Mouse (Mus musculus): Measurements from ENCODE around the gene Nrm. TPM values are rescaled to one million over a fixed set of nuclear protein-coding genes. Genes with fewer than 3 reads are reported as not detected.
A peak's percentile ranks its signal among the peaks of the same experiment; 100 is the strongest.
"Not testable (repeated sequence)": the region's sequence is repeated elsewhere in the genome, so short reads cannot be mapped to it uniquely, and the experiment has no call there.

Nrm gene
- total and polyA plus RNA-seq, 3 experiments, result 11.1 to 49.9 TPM; not detected in 1

DNA sequence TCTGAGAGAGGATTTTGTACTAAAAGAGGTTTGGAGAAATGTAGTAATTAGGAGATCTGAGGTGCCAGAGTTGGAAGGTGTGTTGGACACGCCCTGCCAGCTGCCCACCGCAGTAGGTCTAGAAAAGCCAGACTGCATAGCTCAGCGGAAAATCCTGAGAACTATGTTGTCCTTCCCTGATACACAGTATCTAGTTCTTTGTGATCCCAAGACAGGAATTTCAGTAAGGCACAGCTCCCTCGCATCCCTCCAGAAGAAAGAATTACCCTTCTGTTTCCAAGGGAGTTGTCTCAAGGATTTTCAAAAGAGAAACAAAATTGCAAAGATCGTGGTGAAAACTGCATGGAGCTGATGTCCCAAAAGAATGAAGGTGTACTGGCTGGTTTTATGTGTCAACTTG is 22.5 kb upstream of the Nrm start:
- DNase-seq (ENCODE audit: low read depth, low spot score), result no peak
- H3K4me3 ChIP-seq (ENCODE audit: control insufficient read depth in 1 of 2, insufficient read depth in 1 of 2, low read depth in 2 of 2, low read length in 2 of 2), result peak overlapping the region; percentile 69 to 80
- no peaks in the 10 kb centered on the region for H3K9me3 ChIP-seq (replicated peaks; ENCODE audit: insufficient read depth, low read length)
- peak overlapping the region; percentile 77 for H3K9ac ChIP-seq (ENCODE audit: control insufficient read depth, low read depth, low read length, poor library complexity, severe bottlenecking)
- TF ChIP-seq BHLHE40 (IDR thresholded peaks at IDR 0.05; ENCODE audit: borderline replicate concordance, low read depth, low read length) (no peak), MEF2A (IDR thresholded peaks at IDR 0.05; ENCODE audit: extremely low read depth, insufficient replicate concordance, low read depth, low read length, poor library complexity, severe bottlenecking) (no peak), CHD1 (IDR thresholded peaks at IDR 0.05; ENCODE audit: low read depth, low read length) (no peak), GABPA (IDR thresholded peaks at IDR 0.05; ENCODE audit: low read depth, low read length) (no peak), ZKSCAN1 (IDR thresholded peaks at IDR 0.05; ENCODE audit: low read depth, low read length) (no peak), POLR2A (IDR thresholded peaks at IDR 0.05; ENCODE audit: control insufficient read depth in 1 of 2, insufficient read depth in 1 of 2, low read depth in 1 of 2, low read length in 2 of 2, poor library complexity in 1 of 2) (no peak), MYC (IDR thresholded peaks at IDR 0.05; ENCODE audit: low read depth, low read length) (no peak), ELF1 (IDR thresholded peaks at IDR 0.05; ENCODE audit: low read depth, low read length) (no peak)
- peaks cover 11 to 49% of the 10 kb centered on the region in 2 experiments for H3K36me3 ChIP-seq (ENCODE audit: control insufficient read depth in 1 of 2, insufficient read depth in 2 of 2, low read length in 2 of 2)
- H3K27me3 ChIP-seq (ENCODE audit: control insufficient read depth in 1 of 2, insufficient read depth in 2 of 2, low read length in 2 of 2), result no peaks in the 10 kb centered on the region
- peaks cover 0 to 47% of the 10 kb centered on the region in 2 experiments; a peak in 3 of 4 replicates for H3K4me1 ChIP-seq (ENCODE audit: control insufficient read depth in 1 of 2, insufficient read depth in 2 of 2, low read length in 2 of 2)
- peaks cover 50% of the 10 kb centered on the region for H3K79me2 ChIP-seq (ENCODE audit: control insufficient read depth, insufficient read depth, low read length, poor library complexity)
- peak overlapping the region; percentile 85 for H3K27ac ChIP-seq (ENCODE audit: control insufficient read depth, low read depth, low read length)

DNA sequence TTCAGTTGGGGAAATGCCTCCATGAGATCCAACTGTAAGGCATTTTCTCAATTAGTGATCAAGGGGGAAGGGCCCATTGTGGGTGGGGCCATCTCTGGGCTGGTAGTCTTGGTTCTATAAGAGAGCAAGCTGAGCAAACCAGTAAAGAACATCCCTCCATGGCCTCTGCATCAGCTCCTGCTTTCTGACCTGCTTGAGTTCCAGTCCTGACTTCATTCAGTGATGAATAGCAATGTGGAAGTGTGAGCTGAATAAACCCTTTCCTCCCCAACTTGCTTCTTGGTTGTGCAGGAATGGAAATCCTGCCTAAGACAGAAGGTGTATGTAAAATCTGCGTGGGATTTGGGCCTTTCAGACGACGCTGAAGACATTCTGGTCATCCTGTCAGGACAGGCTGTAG is 22.1 kb upstream of the Nrm start:
- Histone ChIP-seq H3K79me2 (ENCODE audit: control insufficient read depth, insufficient read depth, low read length, poor library complexity) (peaks cover 50% of the 10 kb centered on the region), H3K36me3 (ENCODE audit: control insufficient read depth in 1 of 2, insufficient read depth in 2 of 2, low read length in 2 of 2) (peaks cover 11 to 45% of the 10 kb centered on the region in 2 experiments), H3K4me1 (ENCODE audit: control insufficient read depth in 1 of 2, insufficient read depth in 2 of 2, low read length in 2 of 2) (peaks cover 0 to 43% of the 10 kb centered on the region in 2 experiments; a peak in 3 of 4 replicates), H3K4me3 (ENCODE audit: control insufficient read depth in 1 of 2, insufficient read depth in 1 of 2, low read depth in 2 of 2, low read length in 2 of 2) (peak overlapping the region; percentile 69 to 80), H3K9ac (ENCODE audit: control insufficient read depth, low read depth, low read length, poor library complexity, severe bottlenecking) (peak overlapping the region; percentile 77), H3K27ac (ENCODE audit: control insufficient read depth, low read depth, low read length) (peak overlapping the region; percentile 85)
- not testable (repeated sequence) for H3K9me3 ChIP-seq (replicated peaks; ENCODE audit: insufficient read depth, low read length); H3K27me3 ChIP-seq (ENCODE audit: control insufficient read depth in 1 of 2, insufficient read depth in 2 of 2, low read length in 2 of 2)
- peak; percentile 60 for DNase-seq (ENCODE audit: low read depth, low spot score)
- peak in 1 of 2 experiments; percentile 58; a peak in 2 of 4 replicates for TF ChIP-seq POLR2A (IDR thresholded peaks at IDR 0.05; ENCODE audit: control insufficient read depth in 1 of 2, insufficient read depth in 1 of 2, low read depth in 1 of 2, low read length in 2 of 2, poor library complexity in 1 of 2)
- peak; percentile 75 for TF ChIP-seq TBP (IDR thresholded peaks at IDR 0.05; ENCODE audit: low read depth, low read length)

DNA sequence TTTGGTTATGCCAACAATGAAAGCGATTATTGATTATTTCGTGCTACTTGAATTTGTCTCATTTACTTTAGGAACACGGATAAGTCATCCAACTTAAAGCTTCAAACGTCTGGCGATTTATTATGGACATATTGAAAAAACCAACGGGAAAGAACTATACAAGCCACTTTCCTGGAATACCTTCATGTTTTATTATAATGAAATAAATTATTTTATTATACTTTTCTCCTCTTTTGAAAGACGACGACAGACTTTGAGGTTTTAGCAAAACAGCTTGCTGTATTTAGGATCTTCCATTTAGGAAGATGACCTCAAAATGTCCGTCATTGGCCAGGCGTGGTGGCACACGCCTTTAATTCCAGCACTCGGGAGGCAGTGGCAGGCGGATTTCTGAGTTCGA is 20.6 kb upstream of the Nrm start:
- Histone ChIP-seq H3K27ac (ENCODE audit: control insufficient read depth, low read depth, low read length) (peak overlapping the region; percentile 62), H3K9ac (ENCODE audit: control insufficient read depth, low read depth, low read length, poor library complexity, severe bottlenecking) (peak overlapping the region; percentile 69), H3K79me2 (ENCODE audit: control insufficient read depth, insufficient read depth, low read length, poor library complexity) (peaks cover 40% of the 10 kb centered on the region), H3K27me3 (ENCODE audit: control insufficient read depth in 1 of 2, insufficient read depth in 2 of 2, low read length in 2 of 2) (no peaks in the 10 kb centered on the region), H3K4me1 (ENCODE audit: control insufficient read depth in 1 of 2, insufficient read depth in 2 of 2, low read length in 2 of 2) (peaks cover 0 to 28% of the 10 kb centered on the region in 2 experiments; a peak in 3 of 4 replicates), H3K9me3 (replicated peaks; ENCODE audit: insufficient read depth, low read length) (no peaks in the 10 kb centered on the region), H3K36me3 (ENCODE audit: control insufficient read depth in 1 of 2, insufficient read depth in 2 of 2, low read length in 2 of 2) (peaks cover 3 to 29% of the 10 kb centered on the region in 2 experiments; a peak in 3 of 4 replicates), H3K4me3 (ENCODE audit: control insufficient read depth in 1 of 2, insufficient read depth in 1 of 2, low read depth in 2 of 2, low read length in 2 of 2) (peak overlapping the region; percentile 21 to 23)
- no peak for DNase-seq (ENCODE audit: low read depth, low spot score)
- TF ChIP-seq NELFE (IDR thresholded peaks at IDR 0.05; ENCODE audit: low read depth, low read length) (no peak), ZMIZ1 (IDR thresholded peaks at IDR 0.05; ENCODE audit: low read depth, low read length) (no peak), MEF2A (IDR thresholded peaks at IDR 0.05; ENCODE audit: extremely low read depth, insufficient replicate concordance, low read depth, low read length, poor library complexity, severe bottlenecking) (no peak), TBP (IDR thresholded peaks at IDR 0.05; ENCODE audit: low read depth, low read length) (no peak), MXI1 (IDR thresholded peaks at IDR 0.05; ENCODE audit: low read depth, low read length) (no peak), HCFC1 (IDR thresholded peaks at IDR 0.05; ENCODE audit: low read depth, low read length) (no peak), UBTF (IDR thresholded peaks at IDR 0.05; ENCODE audit: borderline replicate concordance, insufficient read depth, low read depth, low read length) (no peak), KAT2A (conservative IDR thresholded peaks at IDR 0.05; ENCODE audit: low read depth, low read length) (no peak), USF1 (IDR thresholded peaks at IDR 0.05; ENCODE audit: low read depth, low read length) (no peak), SMC3 (IDR thresholded peaks at IDR 0.05; ENCODE audit: low read depth, low read length) (no peak), MYB (IDR thresholded peaks at IDR 0.05; ENCODE audit: low read depth, low read length) (no peak), GABPA (IDR thresholded peaks at IDR 0.05; ENCODE audit: low read depth, low read length) (no peak), SIN3A (IDR thresholded peaks at IDR 0.05; ENCODE audit: low read length) (no peak), MAZ (IDR thresholded peaks at IDR 0.05; ENCODE audit: low read depth, low read length) (no peak), POLR2AphosphoS5 (IDR thresholded peaks at IDR 0.05; ENCODE audit: borderline replicate concordance, low read depth, low read length) (no peak), JUND (IDR thresholded peaks at IDR 0.05; ENCODE audit: low read depth, low read length) (no peak), ELF1 (IDR thresholded peaks at IDR 0.05; ENCODE audit: low read depth, low read length) (no peak), CHD2 (IDR thresholded peaks at IDR 0.05; ENCODE audit: low read length) (no peak), POLR2A (IDR thresholded peaks at IDR 0.05; ENCODE audit: control insufficient read depth in 1 of 2, insufficient read depth in 1 of 2, low read depth in 1 of 2, low read length in 2 of 2, poor library complexity in 1 of 2) (no peak)

All from MEL (cell line).